Mouse (Mus musculus): Measurements from ENCODE around the gene Gck. TPM values are rescaled to one million over a fixed set of nuclear protein-coding genes. Genes with fewer than 3 reads are reported as not detected.
A peak's percentile ranks its signal among the peaks of the same experiment; 100 is the strongest.

Gene Gck
- polyA plus RNA-seq, 1 experiment, result 1.7 TPM

DNA sequence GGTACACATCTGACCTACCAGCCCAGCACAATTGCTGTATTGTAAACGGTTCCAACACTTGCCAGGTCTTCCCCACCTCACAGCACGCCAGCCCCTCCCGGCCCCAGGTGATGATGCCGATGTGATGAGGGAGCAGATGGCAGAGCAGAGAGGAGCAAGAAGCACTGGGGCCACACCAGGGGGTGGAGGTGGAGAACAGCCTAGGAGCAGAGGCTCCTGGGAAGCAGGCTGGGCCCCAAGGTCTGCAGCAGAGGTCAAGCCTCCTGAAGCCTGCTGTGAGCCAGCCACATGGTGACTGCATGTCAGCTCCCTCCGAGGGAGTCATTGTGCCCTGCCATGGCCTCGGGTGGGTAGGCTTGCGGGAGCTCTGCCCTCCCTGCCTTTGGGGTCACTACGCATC, 30.7 kb upstream of the Gck start:
- peaks cover 62% of the 10 kb centered on the region for H3K27me3 ChIP-seq (replicated peaks)
- peaks cover 9% of the 10 kb centered on the region; the same call in 1 of the 2 replicates for H3K4me1 ChIP-seq
- no peak for TF ChIP-seq GATA1 (IDR thresholded peaks at IDR 0.05; ENCODE audit: borderline replicate concordance, low read length)
- TF ChIP-seq FLI1 (IDR thresholded peaks at IDR 0.05; ENCODE audit: low read length), result no peak
- H3K36me3 ChIP-seq (replicated peaks; ENCODE audit: low read length), result no peaks in the 10 kb centered on the region
- H3K9me3 ChIP-seq, result peaks cover 3% of the 10 kb centered on the region; the same call in 1 of the 2 replicates
- H3K4me3 ChIP-seq (replicated peaks), result no peak overlapping the region

DNA sequence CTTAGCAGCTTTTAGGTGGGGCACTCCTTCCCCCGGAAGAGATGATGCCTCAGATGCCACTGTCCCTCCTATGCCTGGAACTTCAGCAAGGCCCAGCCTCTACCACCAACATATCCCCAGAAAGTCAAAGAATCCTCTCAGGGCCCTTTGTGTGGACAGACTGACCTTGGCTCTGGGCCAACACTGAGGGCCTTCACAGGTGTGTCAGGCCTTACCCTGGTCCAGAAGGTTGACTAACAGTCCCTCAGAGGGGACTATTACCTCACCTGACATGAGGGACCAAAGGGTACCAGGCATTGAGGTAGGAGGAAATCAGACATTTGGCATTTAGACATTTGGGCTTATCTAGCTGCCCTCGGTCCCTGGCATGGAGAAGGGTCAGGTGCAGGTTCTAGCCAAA, 30.2 kb upstream of the Gck start:
- TF ChIP-seq FLI1 (IDR thresholded peaks at IDR 0.05; ENCODE audit: low read length), result no peak
- no peak for TF ChIP-seq GATA1 (IDR thresholded peaks at IDR 0.05; ENCODE audit: borderline replicate concordance, low read length)
- no peak overlapping the region for H3K4me3 ChIP-seq (replicated peaks)
- H3K4me1 ChIP-seq, result peaks cover 9% of the 10 kb centered on the region; the same call in 1 of the 2 replicates

GRCm38 (mm10) chr11:5979088-5979487, 29.2 kb upstream of the Gck start:
- peak overlapping the region; percentile 33 for H3K4me3 ChIP-seq (replicated peaks)
- H3K36me3 ChIP-seq (replicated peaks; ENCODE audit: low read length), result no peaks in the 10 kb centered on the region
- TF ChIP-seq GATA1 (IDR thresholded peaks at IDR 0.05; ENCODE audit: borderline replicate concordance, low read length), result no peak
- no peak for TF ChIP-seq FLI1 (IDR thresholded peaks at IDR 0.05; ENCODE audit: low read length)
- no peaks in the 10 kb centered on the region for H3K9me3 ChIP-seq
- H3K4me1 ChIP-seq, result peaks cover 16% of the 10 kb centered on the region
- peaks cover 52% of the 10 kb centered on the region for H3K27me3 ChIP-seq (replicated peaks)

More for the DNA sequence above, 30.2 kb upstream of the Gck start:
- Histone ChIP-seq H3K9me3 (peaks cover 2% of the 10 kb centered on the region; the same call in 1 of the 2 replicates), H3K36me3 (replicated peaks; ENCODE audit: low read length) (no peaks in the 10 kb centered on the region), H3K27me3 (replicated peaks) (peaks cover 59% of the 10 kb centered on the region)

DNA sequence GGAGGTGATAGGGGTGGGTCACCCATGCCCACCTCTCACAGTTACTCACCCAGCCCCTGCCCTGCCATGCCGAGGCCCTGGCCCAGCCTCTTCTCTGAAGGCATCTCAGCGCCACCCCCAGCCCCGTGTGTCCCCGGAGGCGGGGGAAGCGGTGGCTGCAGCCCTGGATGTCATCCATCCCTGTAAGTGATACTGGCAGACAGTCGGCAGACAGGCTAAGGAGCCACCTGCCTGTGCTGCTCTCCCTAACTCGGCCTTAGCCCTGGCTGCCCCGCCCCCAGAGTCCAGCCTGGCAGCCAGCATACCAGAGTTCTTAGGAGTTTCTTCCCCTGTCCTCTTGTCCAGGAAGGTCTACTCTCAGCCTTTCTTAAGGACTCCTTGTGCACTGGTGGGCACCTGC, 26.2 kb upstream of the Gck start:
- TF ChIP-seq GATA1 (IDR thresholded peaks at IDR 0.05; ENCODE audit: borderline replicate concordance, low read length), result no peak
- TF ChIP-seq FLI1 (IDR thresholded peaks at IDR 0.05; ENCODE audit: low read length), result no peak
- Histone ChIP-seq H3K4me1 (peaks cover 38% of the 10 kb centered on the region), H3K27me3 (replicated peaks) (peaks cover 28% of the 10 kb centered on the region), H3K9me3 (no peaks in the 10 kb centered on the region), H3K4me3 (replicated peaks) (no peak overlapping the region), H3K36me3 (replicated peaks; ENCODE audit: low read length) (peaks cover 9% of the 10 kb centered on the region)

GRCm38 (mm10) chr11:5975068-5975467, 25.2 kb upstream of the Gck start:
- H3K27me3 ChIP-seq (replicated peaks), result peaks cover 22% of the 10 kb centered on the region
- H3K4me3 ChIP-seq (replicated peaks), result no peak overlapping the region
- TF ChIP-seq FLI1 (IDR thresholded peaks at IDR 0.05; ENCODE audit: low read length) (no peak), GATA1 (IDR thresholded peaks at IDR 0.05; ENCODE audit: borderline replicate concordance, low read length) (no peak)
- H3K9me3 ChIP-seq, result no peaks in the 10 kb centered on the region
- H3K36me3 ChIP-seq (replicated peaks; ENCODE audit: low read length), result peaks cover 20% of the 10 kb centered on the region
- peaks cover 38% of the 10 kb centered on the region for H3K4me1 ChIP-seq

DNA sequence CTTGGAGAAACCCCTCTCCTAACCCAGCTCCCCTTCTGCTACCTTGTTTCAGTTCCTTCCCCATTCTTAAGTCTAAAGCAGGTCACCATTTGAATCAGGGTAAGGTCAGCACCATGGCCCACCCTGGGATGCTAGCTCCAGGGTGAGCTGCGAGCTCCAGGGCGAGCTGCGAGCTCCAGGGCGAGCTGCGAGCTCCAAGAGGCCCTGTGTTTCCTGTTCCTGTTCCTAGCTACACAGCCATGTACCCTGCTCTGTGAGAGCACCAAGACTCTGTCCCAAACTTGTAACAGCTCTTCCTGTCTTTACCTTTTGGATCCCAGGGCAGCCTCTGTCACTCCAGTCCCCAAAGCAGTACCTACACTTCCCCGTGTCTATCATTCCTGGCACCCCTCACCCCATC, 24.2 kb upstream of the Gck start:
- TF ChIP-seq FLI1 (IDR thresholded peaks at IDR 0.05; ENCODE audit: low read length), result no peak
- TF ChIP-seq GATA1 (IDR thresholded peaks at IDR 0.05; ENCODE audit: borderline replicate concordance, low read length), result no peak
- H3K4me3 ChIP-seq (replicated peaks), result peak overlapping the region; percentile 23
- peaks cover 29% of the 10 kb centered on the region for H3K36me3 ChIP-seq (replicated peaks; ENCODE audit: low read length)
- H3K27me3 ChIP-seq (replicated peaks), result peaks cover 18% of the 10 kb centered on the region
- H3K9me3 ChIP-seq, result no peaks in the 10 kb centered on the region
- H3K4me1 ChIP-seq, result peaks cover 34% of the 10 kb centered on the region

DNA sequence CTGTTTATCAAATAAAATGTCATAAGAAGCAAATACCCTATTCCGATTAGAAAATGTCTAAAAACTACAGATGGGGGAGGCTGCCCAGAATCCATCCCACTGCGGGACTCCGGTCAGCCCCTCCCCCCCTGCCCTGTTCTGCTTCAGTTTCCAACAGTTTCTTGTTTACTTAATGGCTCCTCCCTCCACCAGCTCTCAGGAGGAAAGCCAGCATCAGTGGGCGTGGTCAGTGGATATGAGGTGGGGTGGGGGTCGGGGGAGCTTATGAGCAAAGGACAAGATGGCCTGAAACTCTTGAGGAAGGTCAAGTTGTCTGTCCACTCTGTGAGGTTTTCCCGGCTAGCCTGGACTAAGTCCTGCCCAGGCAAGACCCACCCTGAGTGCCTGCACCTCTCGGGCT, 23.3 kb upstream of the Gck start:
- TF ChIP-seq GATA1 (IDR thresholded peaks at IDR 0.05; ENCODE audit: borderline replicate concordance, low read length) (no peak), FLI1 (IDR thresholded peaks at IDR 0.05; ENCODE audit: low read length) (no peak)
- H3K4me1 ChIP-seq, result peaks cover 30% of the 10 kb centered on the region
- no peaks in the 10 kb centered on the region for H3K9me3 ChIP-seq
- peaks cover 38% of the 10 kb centered on the region for H3K36me3 ChIP-seq (replicated peaks; ENCODE audit: low read length)
- H3K4me3 ChIP-seq (replicated peaks), result no peak overlapping the region
- H3K27me3 ChIP-seq (replicated peaks), result peaks cover 18% of the 10 kb centered on the region

DNA sequence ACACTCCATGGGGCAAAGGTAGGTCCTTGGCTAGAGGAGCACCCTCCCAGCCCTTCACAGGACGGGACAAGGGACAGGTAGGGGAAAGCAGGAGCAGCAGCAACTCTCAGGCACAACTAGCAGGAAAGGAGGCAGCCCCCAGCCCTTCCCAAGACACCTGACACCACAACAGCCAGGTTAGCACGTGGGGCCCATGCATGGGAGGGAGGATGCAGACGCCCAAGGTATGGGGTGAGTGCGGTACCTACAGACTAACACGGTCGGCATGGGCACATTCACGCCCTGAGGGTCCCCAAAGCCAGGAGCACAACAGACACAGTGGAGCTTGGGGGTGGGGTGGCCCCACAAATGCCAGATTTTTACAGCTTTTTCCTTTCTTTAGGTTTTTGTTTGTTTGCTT, 21.3 kb upstream of the Gck start:
- peaks cover 58% of the 10 kb centered on the region for H3K36me3 ChIP-seq (replicated peaks; ENCODE audit: low read length)

GRCm38 (mm10) chr11:5968223-5968622, 18.3 kb upstream of the Gck start:
- Histone ChIP-seq H3K4me1 (peaks cover 14% of the 10 kb centered on the region), H3K27me3 (replicated peaks) (no peaks in the 10 kb centered on the region), H3K9me3 (no peaks in the 10 kb centered on the region), H3K4me3 (replicated peaks) (no peak overlapping the region), H3K36me3 (replicated peaks; ENCODE audit: low read length) (peaks cover 87% of the 10 kb centered on the region)
- TF ChIP-seq GATA1 (IDR thresholded peaks at IDR 0.05; ENCODE audit: borderline replicate concordance, low read length) (no peak), FLI1 (IDR thresholded peaks at IDR 0.05; ENCODE audit: low read length) (no peak)

More for the DNA sequence above, 21.3 kb upstream of the Gck start:
- peaks cover 30% of the 10 kb centered on the region for H3K4me1 ChIP-seq
- no peak for TF ChIP-seq FLI1 (IDR thresholded peaks at IDR 0.05; ENCODE audit: low read length)
- no peak for TF ChIP-seq GATA1 (IDR thresholded peaks at IDR 0.05; ENCODE audit: borderline replicate concordance, low read length)
- H3K9me3 ChIP-seq, result no peaks in the 10 kb centered on the region
- peaks cover 5% of the 10 kb centered on the region for H3K27me3 ChIP-seq (replicated peaks)
- no peak overlapping the region for H3K4me3 ChIP-seq (replicated peaks)

- TF ChIP-seq GATA1 (IDR thresholded peaks at IDR 0.05; ENCODE audit: borderline replicate concordance, low read length), result no peak
- TF ChIP-seq FLI1 (IDR thresholded peaks at IDR 0.05; ENCODE audit: low read length), result no peak
- Histone ChIP-seq H3K4me3 (replicated peaks) (no peak overlapping the region), H3K27me3 (replicated peaks) (no peaks in the 10 kb centered on the region), H3K9me3 (no peaks in the 10 kb centered on the region), H3K36me3 (replicated peaks; ENCODE audit: low read length) (peaks cover 97% of the 10 kb centered on the region), H3K4me1 (peaks cover 6% of the 10 kb centered on the region; the same call in 1 of the 2 replicates)
Observed at GRCm38 (mm10) chr11:5966751-5967150, 16.9 kb upstream of the Gck start.

GRCm38 (mm10) chr11:5965865-5966264, 16.0 kb upstream of the Gck start:
- Histone ChIP-seq H3K4me3 (replicated peaks) (no peak overlapping the region), H3K9me3 (no peaks in the 10 kb centered on the region), H3K36me3 (replicated peaks; ENCODE audit: low read length) (peaks cover 99% of the 10 kb centered on the region), H3K27me3 (replicated peaks) (no peaks in the 10 kb centered on the region), H3K4me1 (peaks cover 6% of the 10 kb centered on the region; the same call in 1 of the 2 replicates)
- no peak for TF ChIP-seq GATA1 (IDR thresholded peaks at IDR 0.05; ENCODE audit: borderline replicate concordance, low read length)
- no peak for TF ChIP-seq FLI1 (IDR thresholded peaks at IDR 0.05; ENCODE audit: low read length)
